Mouse (Mus musculus) megakaryocyte, embryonic 14.5 days (primary cell): ENCODE measurements around the gene Tmem242.

Experiments used
- FLI1 ChIP-seq: IDR thresholded peaks from 2 replicates; pipeline ENCODE4 v1.6.1; 2012; ENCODE audit warnings: low read length, inconsistent platforms, mixed read lengths
- GATA1 ChIP-seq: IDR thresholded peaks from 3 replicates; pipeline ENCODE4 v1.6.1; 2012; ENCODE audit warnings: mixed read lengths, low read length, inconsistent platforms, borderline replicate concordance

GRCm38 (mm10) chr17:5377151-5377929, 62.7 kb downstream of the Tmem242 start:
- no peak for TF ChIP-seq GATA1
- TF ChIP-seq FLI1: no peak
